Mouse (Mus musculus) megakaryocyte, embryonic 14.5 days (primary cell): ENCODE data around the gene Ank3.

Experiments
- FLI1 ChIP-seq: IDR thresholded peaks from 2 replicates; pipeline ENCODE4 v1.6.1; 2012; ENCODE audit warnings: low read length, inconsistent platforms, mixed read lengths
- GATA1 ChIP-seq: IDR thresholded peaks from 3 replicates; pipeline ENCODE4 v1.6.1; 2012; ENCODE audit warnings: mixed read lengths, low read length, inconsistent platforms, borderline replicate concordance

DNA sequence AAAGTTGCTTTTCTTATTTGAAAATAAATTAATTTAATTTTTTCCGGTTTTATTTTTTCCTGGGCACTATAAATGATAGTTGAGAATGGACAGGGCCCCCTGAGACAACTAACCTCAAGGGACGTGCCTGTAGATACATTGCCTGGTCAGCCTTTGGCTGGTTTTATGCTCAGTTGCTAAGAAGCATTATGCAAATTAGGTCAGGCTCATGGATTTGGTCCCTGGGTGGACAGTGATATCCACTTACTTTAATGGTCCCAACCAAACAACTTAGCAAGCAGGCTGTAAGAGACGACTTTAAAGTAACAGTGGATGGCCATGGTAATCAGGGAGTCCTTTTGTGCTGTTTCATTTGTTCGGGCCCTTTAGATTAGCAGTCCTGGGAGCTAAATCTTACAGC lies 392.0 kb downstream of the Ank3 start:
- TF ChIP-seq GATA1 (no peak), FLI1 (no peak)
